Comparison of ENCODE assay signal across 16 mouse cellular contexts in genomic region chr12:108070685-108071662, GRCm38 (mm10).
A peak's percentile ranks its signal among the peaks of the same experiment; 100 is the strongest.
DNase-seq lines count a peak whose midpoint lies in the region; ATAC-seq lines count a peak whose summit lies in the region.
"Had no signal": no experiment of that assay in that cellular context is flagged by ENCODE, and none has a peak within 500 bp of the region (broad histone marks: within the 10 kb centered on the region; RNA-seq: fewer than 3 reads in every experiment).

No protein-coding gene starts in this region.

- no peak overlapping the region for H3K9ac ChIP-seq in kidney, embryonic 14.5 days (ENCODE audit: low read depth, low read length)
- no peak overlapping the region for H3K9ac ChIP-seq in limb, embryonic 11.5 days (ENCODE audit: low read length)
- H3K9ac ChIP-seq: heart, embryonic 13.5 days had no signal

- H3K36me3 ChIP-seq in kidney, embryonic 14.5 days (ENCODE audit: control insufficient read depth, insufficient read depth, low read length) = no peaks in the 10 kb centered on the region
- no peaks in the 10 kb centered on the region for H3K36me3 ChIP-seq in megakaryocyte, embryonic 14.5 days (replicated peaks; ENCODE audit: low read length)
- no peaks in the 10 kb centered on the region for H3K36me3 ChIP-seq in limb, embryonic 11.5 days (ENCODE audit: control insufficient read depth, insufficient read depth, low read length)
- H3K36me3 ChIP-seq: heart, embryonic 13.5 days had no signal

- H3K27me3 ChIP-seq in kidney, embryonic 14.5 days (ENCODE audit: control insufficient read depth, insufficient read depth, low read length) = no peaks in the 10 kb centered on the region
- H3K27me3 ChIP-seq in megakaryocyte, embryonic 14.5 days (replicated peaks) = peaks cover 18% of the 10 kb centered on the region
- no peaks in the 10 kb centered on the region for H3K27me3 ChIP-seq in limb, embryonic 11.5 days (ENCODE audit: control insufficient read depth, insufficient read depth, low read length)

- peak; percentile 73; the same call in 1 of the 2 replicates for ATAC-seq in kidney, embryonic 14.5 days (ENCODE audit: low FRiP score, low TSS enrichment)
- no peak for ATAC-seq in megakaryocyte, adult 5-6 weeks (ENCODE audit: poor library complexity, severe bottlenecking)
- peak; percentile 17; the same call in 1 of the 2 replicates for ATAC-seq in limb, embryonic 11.5 days (ENCODE audit: insufficient number of reproducible peaks, low FRiP score, low TSS enrichment, low read depth)
- ATAC-seq in monocyte, adult 5-6 weeks (replicated peaks; ENCODE audit: insufficient number of reproducible peaks, low FRiP score, low TSS enrichment, poor library complexity, severe bottlenecking) = no peak
- ATAC-seq: CD4-positive, CD25-positive, alpha-beta regulatory T cell, adult 4 months; forebrain, embryonic 16.5 days; hindbrain, embryonic 16.5 days had no signal

- no peak overlapping the region for H3K27ac ChIP-seq in kidney, embryonic 14.5 days (ENCODE audit: low read depth, low read length)
- no peak overlapping the region for H3K27ac ChIP-seq in limb, embryonic 11.5 days (replicated peaks; ENCODE audit: low read depth, low read length)
- H3K27ac ChIP-seq: heart, embryonic 13.5 days had no signal

- DNase-seq in kidney, postnatal 36 days = no peak
- DNase-seq in embryo, embryonic 9.5 days (ENCODE audit: extremely low spot score) = peak; percentile 33
- peak; percentile 41 for DNase-seq in limb, embryonic 11.5 days (ENCODE audit: low spot score)
- no peak for DNase-seq in spleen, adult 18-20 months
- DNase-seq: adrenal gland, postnatal 25 days; cerebellum, postnatal 10 days; gastrocnemius, postnatal 14 days; lung, postnatal 14 days had no signal

- H3K4me2 ChIP-seq in kidney, embryonic 14.5 days (replicated peaks; ENCODE audit: low read depth, low read length) = no peak overlapping the region
- H3K4me2 ChIP-seq in limb, embryonic 11.5 days (ENCODE audit: low read depth, severe bottlenecking) = no peak overlapping the region
- H3K4me2 ChIP-seq: heart, embryonic 13.5 days had no signal

- 26% methylated on average over 21 of the region's 21 CpGs for WGBS in kidney, embryonic 14.5 days
- 47% methylated on average over 21 of the region's 21 CpGs for WGBS in limb, embryonic 11.5 days

- H3K9me3 ChIP-seq in kidney, embryonic 14.5 days (ENCODE audit: control insufficient read depth, low read length) = no peaks in the 10 kb centered on the region
- H3K9me3 ChIP-seq in megakaryocyte, embryonic 14.5 days = no peaks in the 10 kb centered on the region
- H3K9me3 ChIP-seq in limb, embryonic 11.5 days (ENCODE audit: control insufficient read depth, low read length) = no peaks in the 10 kb centered on the region
- H3K9me3 ChIP-seq: heart, embryonic 13.5 days had no signal

- peaks cover 7% of the 10 kb centered on the region; the same call in 1 of the 2 replicates for H3K4me1 ChIP-seq in kidney, embryonic 14.5 days (ENCODE audit: control insufficient read depth, insufficient read depth, low read length)
- H3K4me1 ChIP-seq in megakaryocyte, embryonic 14.5 days = peaks cover 4% of the 10 kb centered on the region; the same call in 1 of the 2 replicates
- H3K4me1 ChIP-seq in limb, embryonic 11.5 days (ENCODE audit: control insufficient read depth, insufficient read depth, low read length) = 0 out of 2 replicates have a peak, but pooled peaks cover 6% of the 10 kb centered on the region

- no peak overlapping the region for H3K4me3 ChIP-seq in kidney, embryonic 14.5 days (ENCODE audit: low read length)
- H3K4me3 ChIP-seq in megakaryocyte, embryonic 14.5 days (replicated peaks) = peak overlapping the region; percentile 4
- H3K4me3 ChIP-seq in limb, embryonic 11.5 days (ENCODE audit: low read depth, low read length) = no peak overlapping the region
- H3K4me3 ChIP-seq: heart, embryonic 13.5 days had no signal

Comparison
In these comparisons a context has a peak if more than half of its experiments do, and no peak if none do; other contexts are left out.
1. ATAC-seq: peak in kidney, embryonic 14.5 days (single experiment) and limb, embryonic 11.5 days (single experiment); none in megakaryocyte, adult 5-6 weeks (single experiment) and monocyte, adult 5-6 weeks (single experiment).
2. DNase-seq: peak in embryo, embryonic 9.5 days (single experiment) and limb, embryonic 11.5 days (single experiment); none in kidney, postnatal 36 days (0 of 2) and spleen, adult 18-20 months (0 of 2).